Mouse (Mus musculus) gastrocnemius, adult 18-20 months (tissue): ENCODE data around the gene Slc17a2. TPM values are rescaled to one million over a fixed set of nuclear protein-coding genes. Genes with fewer than 3 reads are reported as not detected.

Experiments used
- total RNA-seq, 2 experiments: library from RNA; stranded (reverse); gene quantifications; 2 replicates each; pipeline ENCODE4 v1.2.3; 2021

Slc17a2 gene
- total RNA-seq, 2 experiments from 2014 or later: not detected

Other genes with a start within 250 kb of the Slc17a2 start
- gene Hist1h3e, start 244.6 kb upstream of the Slc17a2 start, total RNA-seq: 10 to 100 TPM; 11.6 to 12.3 TPM
- under 1 TPM; 0.41 to 0.85 TPM for gene Hist1h2ae, start 235.8 kb upstream of the Slc17a2 start, total RNA-seq
- gene Hist1h2bg, start 235.6 kb upstream of the Slc17a2 start, total RNA-seq: 1 to 10 TPM; 2.2 to 3.7 TPM
- 1 to 10 TPM; 1.3 to 5.3 TPM for gene Hist1h2bf, start 232.8 kb upstream of the Slc17a2 start, total RNA-seq
- 1 to 10 TPM in 1 of 2 experiments, under 1 TPM in 1; 0.80 to 1.7 TPM for gene Hist1h2ad, start 232.6 kb upstream of the Slc17a2 start, total RNA-seq
- gene Hist1h3d, start 231.2 kb upstream of the Slc17a2 start, total RNA-seq: 1 to 10 TPM; 3.2 to 3.7 TPM
- 10 to 100 TPM; 33.6 to 46.4 TPM for gene Hist1h4d, start 225.4 kb upstream of the Slc17a2 start, total RNA-seq
- 10 to 100 TPM; 13.2 to 15.7 TPM for gene Hist1h2be, start 185.9 kb upstream of the Slc17a2 start, total RNA-seq
- gene Hist1h1e, start 184.4 kb upstream of the Slc17a2 start, total RNA-seq: 10 to 100 TPM; 31.1 to 41.1 TPM
- 1 to 10 TPM in 1 of 2 experiments, under 1 TPM in 1; 0.68 to 1.3 TPM for gene Hist1h2ac, start 123.0 kb upstream of the Slc17a2 start, total RNA-seq
- gene Hist1h2bc, start 122.8 kb upstream of the Slc17a2 start, total RNA-seq: 10 to 100 TPM; 66.4 to 69.8 TPM
- not detected for gene Hist1h1t, start 111.2 kb upstream of the Slc17a2 start, total RNA-seq
- gene Hist1h4c, start 108.5 kb upstream of the Slc17a2 start, total RNA-seq: 10 to 100 TPM; 57.1 to 66.2 TPM
- 10 to 100 TPM; 25.6 to 25.7 TPM for gene Hfe, start 96.1 kb upstream of the Slc17a2 start, total RNA-seq
- 100 to 1,000 TPM; 157 to 219 TPM for gene Hist1h1c, start 68.2 kb upstream of the Slc17a2 start, total RNA-seq
- gene Hist1h3c, start 61.4 kb upstream of the Slc17a2 start, total RNA-seq: not detected
- gene Hist1h2bb, start 60.3 kb upstream of the Slc17a2 start, total RNA-seq: 1 to 10 TPM; 1.3 to 1.4 TPM
- under 1 TPM in 1 of 2 experiments, not detected in 1; 0.82 TPM for gene Hist1h2ab, start 55.9 kb upstream of the Slc17a2 start, total RNA-seq
- 1 to 10 TPM in 1 of 2 experiments, not detected in 1; 1.3 TPM for gene Hist1h3b, start 54.7 kb upstream of the Slc17a2 start, total RNA-seq
- gene Hist1h4b, start 50.0 kb upstream of the Slc17a2 start, total RNA-seq: 1 to 10 TPM; 1.6 to 1.9 TPM
- gene Hist1h4a, start 45.8 kb upstream of the Slc17a2 start, total RNA-seq: 1 to 10 TPM in 1 of 2 experiments, under 1 TPM in 1; 0.89 to 2.8 TPM
- 1 to 10 TPM; 5.1 to 5.3 TPM for gene Hist1h3a, start 44.6 kb upstream of the Slc17a2 start, total RNA-seq
- under 1 TPM; 0.66 to 0.76 TPM for gene Hist1h1a, start 43.3 kb upstream of the Slc17a2 start, total RNA-seq
- gene Trim38, start 37.1 kb upstream of the Slc17a2 start, total RNA-seq: not detected
- gene Slc17a3, start 32.4 kb downstream of the Slc17a2 start, total RNA-seq: under 1 TPM in 1 of 2 experiments, not detected in 1; 0.21 TPM
- gene Slc17a1, start 60.8 kb downstream of the Slc17a2 start, total RNA-seq: not detected
- gene Slc17a4, start 108.0 kb downstream of the Slc17a2 start, total RNA-seq: under 1 TPM in 1 of 2 experiments, not detected in 1; 0.09 TPM
- not detected for gene Hist1h2ba, start 127.2 kb downstream of the Slc17a2 start, total RNA-seq
- gene Hist1h2aa, start 127.5 kb downstream of the Slc17a2 start, total RNA-seq: not detected
- not detected for gene Scgn, start 184.2 kb downstream of the Slc17a2 start, total RNA-seq